Mouse (Mus musculus): ENCODE results near the gene Adgrg1. TPM values are rescaled to one million over a fixed set of nuclear protein-coding genes. Genes with fewer than 3 reads are reported as not detected.
A peak's percentile ranks its signal among the peaks of the same experiment; 100 is the strongest.

The Adgrg1 gene
- polyA plus RNA-seq, 1 experiment, result 468 TPM

- DNase-seq (ENCODE audit: low read depth), result peak; percentile 15
- TF ChIP-seq POLR2A (IDR thresholded peaks at IDR 0.05; ENCODE audit: borderline replicate concordance, extremely low read depth, insufficient read depth, insufficient read length, poor library complexity, severe bottlenecking) (no peak), CTCF (IDR thresholded peaks at IDR 0.05; ENCODE audit: borderline replicate concordance, extremely low read depth, insufficient read depth, insufficient read length) (no peak)
These were observed 2.3 kb downstream of the Adgrg1 start for GRCm38 (mm10) chr8:94976651-94977417.

- no peak for TF ChIP-seq POLR2A (IDR thresholded peaks at IDR 0.05; ENCODE audit: borderline replicate concordance, extremely low read depth, insufficient read depth, insufficient read length, poor library complexity, severe bottlenecking)
- TF ChIP-seq CTCF (IDR thresholded peaks at IDR 0.05; ENCODE audit: borderline replicate concordance, extremely low read depth, insufficient read depth, insufficient read length), result no peak
- DNase-seq (ENCODE audit: low read depth), result peak; percentile 89
These were observed 3.6 kb downstream of the Adgrg1 start for GRCm38 (mm10) chr8:94978131-94978530.

- no peak for DNase-seq (ENCODE audit: low read depth)
- TF ChIP-seq CTCF (IDR thresholded peaks at IDR 0.05; ENCODE audit: borderline replicate concordance, extremely low read depth, insufficient read depth, insufficient read length) (no peak), POLR2A (IDR thresholded peaks at IDR 0.05; ENCODE audit: borderline replicate concordance, extremely low read depth, insufficient read depth, insufficient read length, poor library complexity, severe bottlenecking) (no peak)
These were observed 4.2 kb downstream of the Adgrg1 start for GRCm38 (mm10) chr8:94978593-94979319.

- DNase-seq (ENCODE audit: low read depth), result no peak
- TF ChIP-seq POLR2A (IDR thresholded peaks at IDR 0.05; ENCODE audit: borderline replicate concordance, extremely low read depth, insufficient read depth, insufficient read length, poor library complexity, severe bottlenecking), result no peak
- TF ChIP-seq CTCF (IDR thresholded peaks at IDR 0.05; ENCODE audit: borderline replicate concordance, extremely low read depth, insufficient read depth, insufficient read length), result no peak
These were observed 5.6 kb downstream of the Adgrg1 start for GRCm38 (mm10) chr8:94980176-94980575.

GRCm38 (mm10) chr8:94980976-94981375 is 6.4 kb downstream of the Adgrg1 start:
- TF ChIP-seq CTCF (IDR thresholded peaks at IDR 0.05; ENCODE audit: borderline replicate concordance, extremely low read depth, insufficient read depth, insufficient read length) (no peak), POLR2A (IDR thresholded peaks at IDR 0.05; ENCODE audit: borderline replicate concordance, extremely low read depth, insufficient read depth, insufficient read length, poor library complexity, severe bottlenecking) (no peak)

GRCm38 (mm10) chr8:94981848-94982247 is 7.3 kb downstream of the Adgrg1 start:
- no peak for TF ChIP-seq POLR2A (IDR thresholded peaks at IDR 0.05; ENCODE audit: borderline replicate concordance, extremely low read depth, insufficient read depth, insufficient read length, poor library complexity, severe bottlenecking)
- TF ChIP-seq CTCF (IDR thresholded peaks at IDR 0.05; ENCODE audit: borderline replicate concordance, extremely low read depth, insufficient read depth, insufficient read length), result no peak
- DNase-seq (ENCODE audit: low read depth), result peak; percentile 87

More at GRCm38 (mm10) chr8:94980976-94981375, 6.4 kb downstream of the Adgrg1 start:
- no peak for DNase-seq (ENCODE audit: low read depth)

- TF ChIP-seq POLR2A (IDR thresholded peaks at IDR 0.05; ENCODE audit: borderline replicate concordance, extremely low read depth, insufficient read depth, insufficient read length, poor library complexity, severe bottlenecking), result no peak
- TF ChIP-seq CTCF (IDR thresholded peaks at IDR 0.05; ENCODE audit: borderline replicate concordance, extremely low read depth, insufficient read depth, insufficient read length), result no peak
These were observed 8.6 kb downstream of the Adgrg1 start for GRCm38 (mm10) chr8:94983146-94983545.

GRCm38 (mm10) chr8:94983881-94984516 is 9.4 kb downstream of the Adgrg1 start:
- DNase-seq (ENCODE audit: low read depth), result peak; percentile 87
- TF ChIP-seq POLR2A (IDR thresholded peaks at IDR 0.05; ENCODE audit: borderline replicate concordance, extremely low read depth, insufficient read depth, insufficient read length, poor library complexity, severe bottlenecking) (no peak), CTCF (IDR thresholded peaks at IDR 0.05; ENCODE audit: borderline replicate concordance, extremely low read depth, insufficient read depth, insufficient read length) (no peak)

More at GRCm38 (mm10) chr8:94983146-94983545, 8.6 kb downstream of the Adgrg1 start:
- DNase-seq (ENCODE audit: low read depth), result peak; percentile 61

- no peak for DNase-seq (ENCODE audit: low read depth)
These were observed 10.5 kb downstream of the Adgrg1 start for GRCm38 (mm10) chr8:94985023-94985422.

GRCm38 (mm10) chr8:94986676-94987075 is 12.1 kb downstream of the Adgrg1 start:
- DNase-seq (ENCODE audit: low read depth), result peak; percentile 87
- TF ChIP-seq CTCF (IDR thresholded peaks at IDR 0.05; ENCODE audit: borderline replicate concordance, extremely low read depth, insufficient read depth, insufficient read length) (no peak), POLR2A (IDR thresholded peaks at IDR 0.05; ENCODE audit: borderline replicate concordance, extremely low read depth, insufficient read depth, insufficient read length, poor library complexity, severe bottlenecking) (no peak)

More at GRCm38 (mm10) chr8:94985023-94985422, 10.5 kb downstream of the Adgrg1 start:
- TF ChIP-seq CTCF (IDR thresholded peaks at IDR 0.05; ENCODE audit: borderline replicate concordance, extremely low read depth, insufficient read depth, insufficient read length), result no peak
- no peak for TF ChIP-seq POLR2A (IDR thresholded peaks at IDR 0.05; ENCODE audit: borderline replicate concordance, extremely low read depth, insufficient read depth, insufficient read length, poor library complexity, severe bottlenecking)

GRCm38 (mm10) chr8:94987553-94987952 is 13.0 kb downstream of the Adgrg1 start:
- no peak for TF ChIP-seq POLR2A (IDR thresholded peaks at IDR 0.05; ENCODE audit: borderline replicate concordance, extremely low read depth, insufficient read depth, insufficient read length, poor library complexity, severe bottlenecking)
- no peak for TF ChIP-seq CTCF (IDR thresholded peaks at IDR 0.05; ENCODE audit: borderline replicate concordance, extremely low read depth, insufficient read depth, insufficient read length)
- DNase-seq (ENCODE audit: low read depth), result no peak

Data from brain, embryonic 14.5 days (tissue).